Mouse (Mus musculus) lung, postnatal 0 days (tissue): ENCODE measurements around the gene Mtif3.

ENCODE experiments used
- CTCF ChIP-seq: IDR thresholded peaks from 2 replicates; pipeline ENCODE4 v1.5.1; 2016; ENCODE audit warnings: antibody characterized with exemption, mild to moderate bottlenecking
- EP300 ChIP-seq: IDR thresholded peaks from 2 replicates; pipeline ENCODE4 v1.6.1; 2016; ENCODE audit warnings: antibody characterized with exemption, mild to moderate bottlenecking, control low read depth

DNA sequence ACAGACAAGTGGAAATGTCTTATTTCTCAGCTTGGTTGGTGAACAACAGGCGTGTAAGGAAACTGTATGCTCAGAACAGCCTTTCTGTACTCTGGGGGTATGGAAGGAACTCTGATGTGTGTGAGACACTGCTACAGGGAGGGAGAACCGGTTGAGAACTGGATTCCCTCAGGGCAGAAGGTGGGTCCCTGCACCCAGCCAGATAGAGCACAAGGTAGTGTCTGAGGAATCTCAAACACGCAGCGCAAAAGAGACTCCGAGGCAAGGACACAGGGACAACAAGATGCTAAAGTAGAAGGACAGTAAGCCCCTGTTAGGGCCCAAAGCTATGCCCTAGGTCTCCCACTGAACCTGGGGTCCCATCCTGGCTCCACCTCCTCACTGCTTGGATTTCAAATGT is 36.9 kb downstream of the Mtif3 start:
- TF ChIP-seq CTCF (no peak), EP300 (no peak)
